Comparison of ENCODE assay signal across 17 mouse cellular contexts in genomic region chr10:59988036-59988435, GRCm38 (mm10). TPM values are rescaled to one million over a fixed set of nuclear protein-coding genes. Genes with fewer than 3 reads are reported as not detected.
DNase-seq lines count a peak whose midpoint lies in the region; ATAC-seq and TF ChIP-seq lines count a peak whose summit lies in the region.
"Had no signal": no experiment of that assay in that cellular context is flagged by ENCODE, and none has a peak within 500 bp of the region (broad histone marks: within the 10 kb centered on the region; RNA-seq: fewer than 3 reads in every experiment).

No protein-coding gene starts in this region.

- peaks cover 13% of the 10 kb centered on the region for H3K4me1 ChIP-seq in heart, adult 2 months (ENCODE audit: control insufficient read depth, insufficient read depth, low read length)
- peaks cover 13% of the 10 kb centered on the region for H3K4me1 ChIP-seq in heart, embryonic 11.5 days (ENCODE audit: control insufficient read depth, insufficient read depth, low read length)
- peaks cover 34% of the 10 kb centered on the region for H3K4me1 ChIP-seq in heart, embryonic 16.5 days (ENCODE audit: control insufficient read depth, insufficient read depth, low read length)
- H3K4me1 ChIP-seq: embryonic facial prominence, embryonic 10.5 days; limb, embryonic 15.5 days; midbrain, embryonic 12.5 days had no signal

- no peak overlapping the region for H3K4me3 ChIP-seq in heart, adult 2 months
- no peak overlapping the region for H3K4me3 ChIP-seq in heart, embryonic 11.5 days (ENCODE audit: low read depth, low read length)
- H3K4me3 ChIP-seq in heart, embryonic 16.5 days (ENCODE audit: low read length) = no peak overlapping the region
- H3K4me3 ChIP-seq: embryonic facial prominence, embryonic 10.5 days; limb, embryonic 15.5 days; midbrain, embryonic 12.5 days had no signal

- no peak for TF ChIP-seq POLR2A in heart, adult 2 months (IDR thresholded peaks at IDR 0.05; ENCODE audit: insufficient read depth, low read depth, low read length)

- DNase-seq in adrenal gland, adult (ENCODE audit: inconsistent age in 2 of 2, low spot score in 1 of 2) = peak; percentile 58 to 83
- DNase-seq in adrenal gland, postnatal 4 days (ENCODE audit: low spot score in 2 of 2) = no peak
- DNase-seq in heart, adult 2 months = peak; percentile 53 to 78
- peak; percentile 66 for DNase-seq in lung, postnatal 14 days
- no peak for DNase-seq in thymus, postnatal 10 days (ENCODE audit: low spot score in 2 of 2)
- DNase-seq in spleen, postnatal 14 days (ENCODE audit: low spot score in 2 of 2) = no peak
- DNase-seq: cerebellum, postnatal 25 days had no signal

- no peak for ATAC-seq in heart, embryonic 11.5 days (replicated peaks; ENCODE audit: insufficient number of reproducible peaks, low FRiP score, low TSS enrichment)
- peak; percentile 45 for ATAC-seq in heart, embryonic 16.5 days (replicated peaks; ENCODE audit: extremely low read depth, insufficient read depth, low FRiP score)
- ATAC-seq: activated CD4-positive, CD25-positive, alpha-beta regulatory T cell, adult 4 months; forebrain, embryonic 16.5 days; inflammation-experienced regulatory T-cells, adult 6 months had no signal

- H3K9ac ChIP-seq in heart, adult 2 months (ENCODE audit: low read depth, low read length) = peak overlapping the region; percentile 1; the same call in 1 of the 2 replicates
- no peak overlapping the region for H3K9ac ChIP-seq in heart, embryonic 11.5 days (ENCODE audit: low read depth, low read length)
- H3K9ac ChIP-seq in heart, embryonic 16.5 days (ENCODE audit: low read length) = 0 out of 2 replicates have a peak overlapping the region, but pooled peaks have one; percentile 7
- H3K9ac ChIP-seq: limb, embryonic 15.5 days; midbrain, embryonic 12.5 days had no signal

- H3K9me3 ChIP-seq in heart, embryonic 11.5 days (replicated peaks; ENCODE audit: control insufficient read depth, low read length) = no peaks in the 10 kb centered on the region
- no peaks in the 10 kb centered on the region for H3K9me3 ChIP-seq in heart, embryonic 16.5 days (replicated peaks; ENCODE audit: control insufficient read depth, low read length)
- H3K9me3 ChIP-seq: embryonic facial prominence, embryonic 10.5 days; limb, embryonic 15.5 days; midbrain, embryonic 12.5 days had no signal

- TF ChIP-seq EP300 in heart, adult 2 months (IDR thresholded peaks at IDR 0.05; ENCODE audit: insufficient read depth, low read depth, low read length) = peak; percentile 93

- H3K36me3 ChIP-seq in heart, adult 2 months (ENCODE audit: control insufficient read depth, insufficient read depth, low read length) = peaks cover 31% of the 10 kb centered on the region
- peaks cover 14% of the 10 kb centered on the region; the same call in 1 of the 2 replicates for H3K36me3 ChIP-seq in heart, embryonic 11.5 days (ENCODE audit: control insufficient read depth, insufficient read depth, low read length)
- H3K36me3 ChIP-seq in heart, embryonic 16.5 days (ENCODE audit: control insufficient read depth, insufficient read depth) = peaks cover 29% of the 10 kb centered on the region

- TF ChIP-seq CTCF in heart, adult 2 months (IDR thresholded peaks at IDR 0.05) = no peak

- H3K79me2 ChIP-seq in heart, adult 2 months (replicated peaks; ENCODE audit: control insufficient read depth, insufficient read depth, low read length) = no peaks in the 10 kb centered on the region

- no peak overlapping the region for H3K4me2 ChIP-seq in heart, embryonic 11.5 days
- no peak overlapping the region for H3K4me2 ChIP-seq in heart, embryonic 16.5 days (ENCODE audit: low read depth, low read length)
- H3K4me2 ChIP-seq: limb, embryonic 15.5 days; midbrain, embryonic 12.5 days had no signal

- no peaks in the 10 kb centered on the region for H3K27me3 ChIP-seq in heart, adult 2 months (ENCODE audit: control insufficient read depth, insufficient read depth, low read length)
- H3K27me3 ChIP-seq in heart, embryonic 11.5 days (ENCODE audit: control insufficient read depth, insufficient read depth, low read length) = no peaks in the 10 kb centered on the region
- H3K27me3 ChIP-seq in heart, embryonic 16.5 days (ENCODE audit: control insufficient read depth, insufficient read depth, low read length) = no peaks in the 10 kb centered on the region
- H3K27me3 ChIP-seq: limb, embryonic 15.5 days; midbrain, embryonic 12.5 days had no signal

- intact Hi-C loops in heart, adult 2 months (cut with DNase I) = no loop called here

- peak overlapping the region; percentile 67 for H3K27ac ChIP-seq in heart, adult 2 months
- no peak overlapping the region for H3K27ac ChIP-seq in heart, embryonic 11.5 days (ENCODE audit: low read depth, low read length)
- peak overlapping the region; percentile 69 for H3K27ac ChIP-seq in heart, embryonic 16.5 days (ENCODE audit: low read length)
- H3K27ac ChIP-seq: embryonic facial prominence, embryonic 10.5 days; kidney, postnatal 0 days; limb, embryonic 15.5 days; macrophage; midbrain, embryonic 12.5 days had no signal

- 26% methylated on average over 4 of the region's 4 CpGs for WGBS in heart, adult 2 months
- 65% methylated on average over 4 of the region's 4 CpGs for WGBS in heart, embryonic 11.5 days (ENCODE audit: insufficient replicate concordance)
- WGBS in heart, embryonic 16.5 days = 33% methylated on average over 4 of the region's 4 CpGs

RNA-seq across cellular contexts. Expression of gene Ascc1, which starts 14.6 kb away (rescaled TPM):
- total RNA-seq in adrenal gland, postnatal 4 days (2021) = 10 to 100 TPM; 35.7 to 38.0 TPM
- total RNA-seq in heart, adult 2 months (2021) = 10 to 100 TPM; 20.5 to 24.1 TPM
- 22.5 and 36.6 TPM in 2 replicates for polyA plus RNA-seq in heart, adult 2 months (2012; rRNA removed)
- polyA plus RNA-seq in heart, embryonic 11.5 days (2014; fragmentation: Nextera tagmentation; extraction: Ambion mirVana) = 34.5 and 36.2 TPM in 2 replicates
- polyA plus RNA-seq in heart, embryonic 16.5 days (2015; fragmentation: Nextera tagmentation; extraction: Ambion mirVana) = 41.9 and 44.1 TPM in 2 replicates

RNA-seq across cellular contexts. Expression of gene Anapc16, which starts 14.9 kb away (rescaled TPM):
- total RNA-seq in adrenal gland, postnatal 4 days (2021) = 10 to 100 TPM; 82.2 to 88.4 TPM
- 10 to 100 TPM; 58.6 to 70.1 TPM for total RNA-seq in heart, adult 2 months (2021)
- 90.3 and 103 TPM in 2 replicates for polyA plus RNA-seq in heart, adult 2 months (2012; rRNA removed)
- polyA plus RNA-seq in heart, embryonic 11.5 days (2014; fragmentation: Nextera tagmentation; extraction: Ambion mirVana) = 70.6 and 84.1 TPM in 2 replicates
- polyA plus RNA-seq in heart, embryonic 16.5 days (2015; fragmentation: Nextera tagmentation; extraction: Ambion mirVana) = 89.3 and 90.1 TPM in 2 replicates

RNA-seq across cellular contexts. Expression of gene Ddit4, which starts 36.4 kb away (rescaled TPM):
- total RNA-seq in adrenal gland, postnatal 4 days (2021) = 10 to 100 TPM; 59.7 to 80.6 TPM
- total RNA-seq in heart, adult 2 months (2021) = 100 to 1,000 TPM in 1 of 2 experiments, 10 to 100 TPM in 1; 70.7 to 219 TPM
- 48.0 and 55.5 TPM in 2 replicates for polyA plus RNA-seq in heart, adult 2 months (2012; rRNA removed)
- 1.9 and 3.4 TPM in 2 replicates for polyA plus RNA-seq in heart, embryonic 11.5 days (2014; fragmentation: Nextera tagmentation; extraction: Ambion mirVana)
- polyA plus RNA-seq in heart, embryonic 16.5 days (2015; fragmentation: Nextera tagmentation; extraction: Ambion mirVana) = 29.0 and 31.9 TPM in 2 replicates

Comparison
In these comparisons a context has a peak if more than half of its experiments do, and no peak if none do; other contexts are left out.
1. DNase-seq: peak in adrenal gland, adult (2 of 2), heart, adult 2 months (2 of 2) and lung, postnatal 14 days (single experiment); none in adrenal gland, postnatal 4 days (0 of 2), thymus, postnatal 10 days (0 of 2) and spleen, postnatal 14 days (0 of 2).